Mouse (Mus musculus) layer of hippocampus, adult 6 months (tissue): Measurements from ENCODE around the gene Ccl27a. TPM values are rescaled to one million over a fixed set of nuclear protein-coding genes. Genes with fewer than 3 reads are reported as not detected.

Experiments
- long read RNA-seq, 2 experiments: library from polyadenylated mRNA; unstranded; transcript quantifications; one replicate each; pipeline ENCODE4 v2.0.0; 2019 to 2020
- polyA plus RNA-seq: library from polyadenylated mRNA; unstranded; fragments of <200 nt; fragmentation: Nextera tagmentation; gene quantifications from 2 replicates; pipeline ENCODE4 v1.2.3, GENCODE M21; 2021

Ccl27a gene
- 252 and 279 TPM in 2 replicates for polyA plus RNA-seq
- long read RNA-seq, experiment 1, transcript Ccl27a-202 (4 exons, 350 nt) = minor isoform, 10 of 121 reads
- long read RNA-seq, experiment 1, transcript Ccl27a-205 (5 exons, 841 nt) = minor isoform, 22 of 121 reads
- long read RNA-seq, experiment 1, transcript Ccl27a-206 (6 exons, 590 nt) = major isoform, 39 of 121 reads
- long read RNA-seq, experiment 1, partial matches to known transcripts = 4 of 121 reads
- long read RNA-seq, experiment 1, other reads (novel, unspliced or antisense) = 34 of 121 reads
- long read RNA-seq, experiment 2, transcript Ccl27a-206 (6 exons, 590 nt) = major isoform, 6 of 52 reads
- long read RNA-seq, experiment 2, partial matches to known transcripts = 7 of 52 reads
- long read RNA-seq, experiment 2, other reads (novel, unspliced or antisense) = 30 of 52 reads

DNA sequence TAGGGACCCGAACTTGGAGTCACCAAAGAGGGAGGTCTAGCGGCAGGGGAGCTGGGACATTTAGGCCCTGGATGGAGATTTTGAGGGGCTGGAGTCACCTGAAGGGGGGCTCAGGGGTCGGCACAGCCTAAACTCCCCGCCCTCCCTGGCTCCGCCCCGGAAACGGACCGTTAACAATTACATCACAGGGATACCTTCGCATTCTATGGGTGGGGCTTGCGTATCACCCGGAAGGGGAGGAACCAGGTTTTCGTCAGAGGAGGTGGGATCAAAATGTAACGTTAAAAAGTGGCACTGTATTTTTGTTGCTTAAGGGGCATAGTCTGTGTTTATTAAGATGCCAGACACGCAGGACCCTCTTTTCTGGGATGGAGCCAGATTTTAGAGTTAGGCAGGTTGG, at the start of gene Ccl27a:
Ccl27a (minus strand) TSS at position 246 of the 400 bp plus-strand sequence.

DNA sequence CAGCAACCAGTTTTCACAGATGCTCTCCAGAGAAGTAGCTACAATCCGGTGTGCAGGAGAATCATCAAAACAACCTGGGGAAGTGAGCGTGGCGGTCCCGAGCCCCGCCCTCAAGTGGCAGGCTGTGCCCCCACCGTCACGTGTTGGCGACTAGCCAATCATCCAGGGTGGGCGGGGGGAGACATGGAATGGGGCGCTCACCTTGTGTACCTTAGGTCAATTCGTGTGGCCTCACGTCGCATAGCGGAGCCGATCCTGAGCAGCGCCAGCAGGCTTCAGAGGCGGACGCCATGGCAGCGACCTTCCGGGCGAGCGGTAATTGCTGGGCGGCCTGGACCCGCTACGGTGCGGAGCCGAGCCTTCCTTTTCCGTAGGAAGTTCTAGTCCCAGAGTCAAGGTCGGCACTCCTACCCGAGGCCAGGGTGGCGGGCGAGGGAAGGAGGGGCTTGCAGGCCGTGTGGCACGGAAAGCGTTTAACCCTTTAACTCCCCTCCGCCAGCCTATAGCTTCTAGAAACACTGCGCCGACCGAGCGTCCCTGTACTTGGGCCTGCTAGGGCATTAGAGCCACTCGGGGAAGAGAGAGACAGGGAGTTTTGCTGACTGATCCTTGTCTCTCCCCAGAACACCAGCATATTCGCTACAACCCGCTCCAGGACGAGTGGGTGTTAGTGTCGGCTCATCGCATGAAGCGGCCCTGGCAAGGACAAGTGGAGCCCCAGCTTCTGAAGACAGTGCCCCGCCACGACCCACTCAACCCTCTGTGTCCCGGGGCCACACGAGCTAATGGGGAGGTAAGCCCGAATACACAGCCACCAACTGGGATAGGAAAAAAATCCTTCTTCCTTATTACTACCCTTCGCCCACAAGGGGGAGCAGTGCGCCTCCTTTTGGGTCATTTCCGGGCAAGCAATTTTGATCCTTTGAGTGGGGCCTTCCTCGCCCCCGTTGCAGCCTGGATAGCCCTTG, 18.4 kb downstream of the Ccl27a start, which contains the start of gene Sigmar1:
Sigmar1 (minus strand) TSS at position 820 of the 968 bp plus-strand sequence.

DNA sequence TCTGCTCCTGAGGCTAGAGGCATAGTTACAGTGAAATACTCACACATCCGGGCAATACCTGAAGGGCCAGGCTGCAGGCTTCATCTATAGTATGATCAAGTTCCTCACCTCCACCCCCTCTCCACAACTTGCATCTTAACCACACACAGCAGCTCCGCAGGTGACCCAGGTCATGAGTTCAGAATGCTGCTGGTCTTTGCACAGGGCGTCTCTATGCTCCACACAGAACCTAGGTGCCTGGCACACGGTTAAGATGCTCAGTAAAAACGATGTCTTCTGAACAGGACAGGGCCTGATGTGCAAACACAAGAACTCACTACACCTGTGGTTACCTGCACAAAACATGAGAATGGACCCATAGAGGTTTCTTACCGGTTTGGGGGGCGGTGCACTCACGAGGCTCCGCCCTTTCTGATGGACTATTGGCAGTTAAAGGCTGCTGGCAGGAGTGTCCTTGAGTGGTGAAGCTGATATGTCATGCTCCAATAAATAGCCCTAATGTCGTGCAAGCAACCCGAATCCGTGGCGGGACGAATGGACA, 19.2 kb downstream of the Ccl27a start, which contains the start of gene Galt:
Galt (plus strand) TSS at position 432 of the 541 bp plus-strand sequence.

DNA sequence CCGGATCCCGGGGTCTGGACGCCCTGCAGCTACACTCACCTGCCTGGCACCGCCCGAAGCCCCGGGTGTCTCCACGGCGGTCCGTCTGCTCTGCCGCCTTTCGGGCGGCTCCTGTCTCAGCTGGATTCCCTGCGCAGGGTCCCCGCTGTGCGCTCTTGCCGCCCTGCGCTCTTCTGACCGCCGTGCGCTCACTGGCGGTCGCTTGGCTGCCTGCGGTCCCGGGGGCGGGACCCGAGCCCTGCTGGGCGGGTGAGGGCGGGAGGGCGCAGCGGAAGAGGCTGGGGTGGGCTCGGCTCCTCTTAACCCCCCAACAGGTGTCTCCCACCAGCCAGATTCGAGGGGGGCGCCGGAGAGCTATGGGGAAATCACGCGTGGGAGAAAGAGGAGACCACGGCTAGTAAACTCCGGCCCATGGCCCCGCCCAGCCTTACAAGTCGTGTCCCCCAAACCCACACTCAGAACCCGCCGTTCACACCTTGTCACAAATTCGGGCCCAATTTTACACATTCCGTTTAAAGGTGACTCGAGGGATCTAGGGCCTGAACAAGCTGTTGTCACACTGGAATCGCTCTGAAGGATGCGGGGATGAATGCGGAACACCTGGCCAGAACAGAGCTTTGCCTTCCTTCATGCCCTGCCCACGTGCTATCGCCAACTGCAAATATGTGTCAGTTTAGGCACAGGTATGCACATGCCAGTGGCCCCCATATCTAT, 42.8 kb downstream of the Ccl27a start, which contains the start of gene Arid3c:
Arid3c (minus strand) TSS at position 91 of the 714 bp plus-strand sequence.

DNA sequence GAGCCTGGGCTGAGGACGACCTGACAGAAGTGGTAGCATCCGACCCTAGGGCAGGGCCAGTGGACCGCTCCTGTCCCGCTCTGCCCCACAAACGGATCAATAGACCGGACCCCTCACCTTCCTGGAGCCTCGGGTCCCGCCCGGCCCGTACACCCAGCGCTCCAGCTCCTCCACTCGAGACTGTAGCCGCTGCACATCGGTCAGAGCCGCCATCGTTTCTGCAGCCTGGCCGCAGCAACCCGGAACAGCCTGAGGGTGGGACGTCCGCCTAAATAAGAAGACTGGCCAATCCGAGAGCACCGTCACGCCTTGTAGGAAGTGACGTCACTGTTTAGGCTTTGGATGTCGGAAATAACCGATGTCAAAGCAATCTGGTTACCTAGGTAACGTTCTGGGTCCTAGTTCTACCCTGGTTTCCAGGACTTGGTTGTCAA, 51.1 kb downstream of the Ccl27a start, which contains the start of gene Dctn3:
Dctn3 (minus strand) TSS at position 253 of the 434 bp plus-strand sequence.

Other genes with a start within 250 kb of the Ccl27a start
- 14.7 and 21.7 TPM in 2 replicates for gene Fam219a, start 204.7 kb downstream of the Ccl27a start, polyA plus RNA-seq
- 6.0 and 7.7 TPM in 2 replicates for gene Dnaic1, start 204.5 kb downstream of the Ccl27a start, polyA plus RNA-seq
- 58.1 and 69.0 TPM in 2 replicates for gene Enho, start 133.9 kb downstream of the Ccl27a start, polyA plus RNA-seq
- gene Cntfr, start 77.2 kb downstream of the Ccl27a start, polyA plus RNA-seq = 12.8 and 15.1 TPM in 2 replicates
- 39.2 and 43.2 TPM in 2 replicates for gene Il11ra1, start 74.3 kb downstream of the Ccl27a start, polyA plus RNA-seq
- 62.9 and 67.4 TPM in 2 replicates for gene Rpp25l, start 60.7 kb downstream of the Ccl27a start, polyA plus RNA-seq
- 244 and 258 TPM in 2 replicates for gene Dctn3, start 51.1 kb downstream of the Ccl27a start, polyA plus RNA-seq
- gene Arid3c, start 43.1 kb downstream of the Ccl27a start, polyA plus RNA-seq = 0.08 TPM in 1 of 2 replicates, not detected in the other
- 38.2 and 43.6 TPM in 2 replicates for gene Galt, start 19.0 kb downstream of the Ccl27a start, polyA plus RNA-seq
- gene Sigmar1, start 18.1 kb downstream of the Ccl27a start, polyA plus RNA-seq = 20.3 and 23.9 TPM in 2 replicates
- gene Gm21541, start 129.4 kb upstream of the Ccl27a start, polyA plus RNA-seq = not detected in 2 replicates
- 5.8 and 6.8 TPM in 2 replicates for gene Gm20878, start 167.3 kb upstream of the Ccl27a start, polyA plus RNA-seq
- gene Fam205a4, start 191.8 kb upstream of the Ccl27a start, polyA plus RNA-seq = 0.38 and 1.1 TPM in 2 replicates